In genomic region chr15:77085818-77086217, GRCm38 (mm10) we compare ENCODE assay signal across 17 mouse cellular contexts. TPM values are rescaled to one million over a fixed set of nuclear protein-coding genes. Genes with fewer than 3 reads are reported as not detected.
DNase-seq lines count a peak whose midpoint lies in the region.
"Had no signal": no experiment of that assay in that cellular context is flagged by ENCODE, and none has a peak within 500 bp of the region (broad histone marks: within the 10 kb centered on the region; RNA-seq: fewer than 3 reads in every experiment).

No protein-coding gene starts in this region.

- no peaks in the 10 kb centered on the region for H3K9me3 ChIP-seq in forebrain, embryonic 10.5 days
- H3K9me3 ChIP-seq: G1E; intestine, embryonic 15.5 days; limb, embryonic 13.5 days had no signal

- DNase-seq in cerebellum, adult 9-11 months = peak; percentile 28
- DNase-seq in cerebellum, postnatal 4 days (ENCODE audit: low spot score in 2 of 2) = no peak
- peak; percentile 29 for DNase-seq in kidney, postnatal 14 days
- no peak for DNase-seq in kidney, postnatal 4 days
- peak; percentile 45 for DNase-seq in heart, adult 8-10 months (ENCODE audit: low spot score)
- DNase-seq in heart, postnatal 4 days = peak; percentile 78
- DNase-seq in forebrain, embryonic 10.5 days (ENCODE audit: extremely low spot score, low spot score) = no peak
- no peak for DNase-seq in urinary bladder, postnatal 14 days (ENCODE audit: low spot score)
- DNase-seq: layer of hippocampus, postnatal 36 days; lung, embryonic 14.5 days; right cerebral cortex, postnatal 25 days had no signal

- 92% methylated on average over 7 of the region's 7 CpGs for WGBS in forebrain, embryonic 10.5 days

- no peak overlapping the region for H3K4me3 ChIP-seq in forebrain, embryonic 10.5 days
- H3K4me3 ChIP-seq: intestine, embryonic 15.5 days; limb, embryonic 13.5 days had no signal

- H3K36me3 ChIP-seq in forebrain, embryonic 10.5 days (replicated peaks) = peaks cover 68% of the 10 kb centered on the region
- H3K36me3 ChIP-seq: G1E had no signal

- H3K27me3 ChIP-seq in forebrain, embryonic 10.5 days (ENCODE audit: poor library complexity, severe bottlenecking) = no peaks in the 10 kb centered on the region
- H3K27me3 ChIP-seq: intestine, embryonic 15.5 days; limb, embryonic 13.5 days had no signal

- H3K27ac ChIP-seq in forebrain, embryonic 10.5 days = no peak overlapping the region
- H3K27ac ChIP-seq: intestine, embryonic 15.5 days; limb, embryonic 13.5 days had no signal

- peaks cover 24% of the 10 kb centered on the region for H3K4me1 ChIP-seq in forebrain, embryonic 10.5 days
- H3K4me1 ChIP-seq: intestine, embryonic 15.5 days had no signal

RNA-seq across cellular contexts. Expression of gene Mb, which starts 35.3 kb away (rescaled TPM):
- total RNA-seq in heart, adult 8-10 months (2022) = over 10,000 TPM; 20,391 to 21,800 (median 21,272) TPM
- total RNA-seq in heart, postnatal 4 days (2021) = 1,000 to 10,000 TPM; 6,207 to 7,219 TPM
- polyA plus RNA-seq in forebrain, embryonic 10.5 days (2016; fragmentation: Nextera tagmentation; extraction: Ambion mirVana) = 0.20 and 0.27 TPM in 2 replicates
- total RNA-seq: G1E had no signal
- polyA plus RNA-seq: activated CD4-positive, CD25-positive, alpha-beta regulatory T cell, adult 4 months; G1E; midbrain, embryonic 11.5 days had no signal

RNA-seq across cellular contexts. Expression of gene Apol6, which starts 41.3 kb away (rescaled TPM):
- total RNA-seq in heart, adult 8-10 months (2022) = 1 to 10 TPM in 2 of 4 experiments, under 1 TPM in 2; 0.49 to 1.5 (median 1.0) TPM
- under 1 TPM; 0.62 to 0.65 TPM for total RNA-seq in heart, postnatal 4 days (2021)
- 0.10 TPM in 1 of 2 replicates, not detected in the other for polyA plus RNA-seq in forebrain, embryonic 10.5 days (2016; fragmentation: Nextera tagmentation; extraction: Ambion mirVana)
- total RNA-seq: layer of hippocampus, postnatal 36 days had no signal
- polyA plus RNA-seq: activated CD4-positive, CD25-positive, alpha-beta regulatory T cell, adult 4 months; G1E; limb, embryonic 13.5 days; midbrain, embryonic 11.5 days; neural tube, embryonic 11.5 days had no signal

Comparison
In these comparisons a context has a peak if more than half of its experiments do, and no peak if none do; other contexts are left out.
1. DNase-seq: peak in cerebellum, adult 9-11 months (single experiment), kidney, postnatal 14 days (single experiment), heart, adult 8-10 months (single experiment) and heart, postnatal 4 days (single experiment); none in cerebellum, postnatal 4 days (0 of 2), kidney, postnatal 4 days (0 of 2), forebrain, embryonic 10.5 days (single experiment) and urinary bladder, postnatal 14 days (single experiment).